27 mouse cellular contexts compared by ENCODE assay signal in genomic region chr4:130759875-130760274, GRCm38 (mm10).
"Had no signal": no experiment of that assay in that cellular context is flagged by ENCODE, and none has a peak within 500 bp of the region (broad histone marks: within the 10 kb centered on the region; RNA-seq: fewer than 3 reads in every experiment).

No protein-coding gene starts in this region.

- H3K4me1 ChIP-seq: hindbrain, embryonic 12.5 days; intestine, embryonic 15.5 days; limb, embryonic 10.5 days; liver, embryonic 13.5 days; liver, embryonic 15.5 days had no signal

- H3K9ac ChIP-seq: hindbrain, embryonic 12.5 days; hindbrain, embryonic 14.5 days; intestine, embryonic 15.5 days; liver, embryonic 13.5 days; liver, embryonic 15.5 days had no signal

- H3K4me3 ChIP-seq: gastrocnemius, adult 2 months; heart, adult 2 months; heart, embryonic 10.5 days; hindbrain, embryonic 10.5 days; hindbrain, embryonic 12.5 days; intestine, embryonic 15.5 days; layer of hippocampus, adult 2 months; left cerebral cortex, adult 2 months; limb, embryonic 10.5 days; limb, embryonic 12.5 days; liver, embryonic 13.5 days; liver, embryonic 15.5 days had no signal

- H3K27ac ChIP-seq: gastrocnemius, adult 2 months; heart, adult 2 months; heart, embryonic 10.5 days; hindbrain, embryonic 10.5 days; hindbrain, embryonic 12.5 days; hindbrain, embryonic 14.5 days; intestine, embryonic 15.5 days; left cerebral cortex, adult 2 months; limb, embryonic 10.5 days; limb, embryonic 12.5 days; liver, embryonic 13.5 days; liver, embryonic 15.5 days had no signal

- H3K27me3 ChIP-seq: hindbrain, embryonic 12.5 days; intestine, embryonic 15.5 days; limb, embryonic 12.5 days; liver, embryonic 13.5 days; liver, embryonic 15.5 days had no signal

- H3K4me2 ChIP-seq: hindbrain, embryonic 12.5 days; hindbrain, embryonic 14.5 days; intestine, embryonic 15.5 days; limb, embryonic 12.5 days; liver, embryonic 11.5 days; liver, embryonic 13.5 days; liver, embryonic 15.5 days had no signal

- H3K9me3 ChIP-seq: heart, embryonic 10.5 days; hindbrain, embryonic 10.5 days; hindbrain, embryonic 12.5 days; intestine, embryonic 15.5 days; limb, embryonic 10.5 days; limb, embryonic 12.5 days; liver, embryonic 13.5 days; liver, embryonic 15.5 days had no signal

- DNase-seq: gastrocnemius, adult 2 months; gastrocnemius, postnatal 10 days; gastrocnemius, postnatal 25 days; heart, adult 2 months; heart, postnatal 36 days; kidney, adult 18-20 months; kidney, adult 8-10 months; kidney, postnatal 10 days; kidney, postnatal 25 days; kidney, postnatal 4 days; liver; liver, embryonic 13.5 days had no signal

- ATAC-seq: forebrain, embryonic 16.5 days; hindbrain, embryonic 16.5 days; inflammation-experienced regulatory T-cells, adult 6 months; intestine, embryonic 15.5 days; intestine, postnatal 0 days had no signal
